Mouse (Mus musculus) left cerebral cortex, adult 9 months (tissue): Measurements from ENCODE around the gene Mast1.
A peak's percentile ranks its signal among the peaks of the same experiment; 100 is the strongest.
"Not testable (repeated sequence)": the region's sequence is repeated elsewhere in the genome, so short reads cannot be mapped to it uniquely, and the experiment has no call there.

Experiments
- DNase-seq, 2 experiments: peaks; one replicate each; pipeline ENCODE4 v3.0.0; 2022; ENCODE audit warnings: low spot score in 2 of 2

The Mast1 gene

DNA sequence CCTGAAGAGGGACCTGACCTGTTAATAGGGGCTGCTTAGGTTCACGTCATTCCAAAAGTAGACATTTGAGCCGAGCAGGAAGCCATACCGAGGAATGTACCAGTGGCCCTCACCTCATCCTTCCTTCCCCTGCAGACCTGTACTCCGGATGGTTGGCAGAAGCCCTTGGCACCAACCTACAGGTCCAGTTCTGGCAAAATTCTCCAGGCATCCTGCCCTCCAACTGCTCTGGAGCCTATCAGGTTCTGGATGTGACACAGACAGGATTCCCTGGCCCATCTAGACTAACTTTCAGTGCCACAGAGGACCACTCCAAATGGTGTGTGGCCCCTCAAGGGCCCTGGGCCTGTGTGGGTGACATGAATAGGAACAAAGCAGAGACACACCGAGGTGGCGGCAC lies 26.6 kb downstream of the Mast1 start:
- DNase-seq, result no peak

- no peak for DNase-seq
Observed at GRCm38 (mm10) chr8:84909949-84910348, 27.2 kb downstream of the Mast1 start.

DNA sequence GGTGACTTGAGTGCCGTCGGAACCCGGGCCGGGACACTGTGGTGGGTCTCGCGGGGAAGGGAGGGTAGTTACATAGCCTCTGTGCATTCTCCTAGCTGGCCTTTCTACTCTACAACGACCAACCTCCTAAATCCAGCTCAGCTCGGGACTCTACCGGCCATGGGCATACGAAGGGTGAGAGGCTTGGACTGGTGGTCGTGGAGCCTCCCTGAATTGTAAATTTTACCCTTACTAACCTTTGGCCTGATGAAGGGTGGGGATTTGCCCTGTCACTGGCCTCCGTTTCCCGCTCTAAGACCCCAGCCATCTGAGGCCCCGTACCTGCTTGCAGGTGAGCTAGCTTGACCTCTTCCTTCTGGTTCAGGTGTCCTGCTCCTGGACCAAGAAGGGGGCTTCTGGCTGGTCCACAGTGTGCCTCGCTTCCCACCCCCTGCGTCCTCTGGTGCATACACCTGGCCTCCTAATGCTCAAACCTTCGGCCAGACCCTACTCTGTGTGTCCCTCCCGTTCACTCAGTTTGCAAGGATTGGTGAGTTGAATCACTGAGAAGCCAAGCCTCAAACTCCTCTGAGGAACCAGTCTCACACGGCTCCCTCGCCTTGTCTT lies 27.9 kb downstream of the Mast1 start:
- DNase-seq, result no peak

DNA sequence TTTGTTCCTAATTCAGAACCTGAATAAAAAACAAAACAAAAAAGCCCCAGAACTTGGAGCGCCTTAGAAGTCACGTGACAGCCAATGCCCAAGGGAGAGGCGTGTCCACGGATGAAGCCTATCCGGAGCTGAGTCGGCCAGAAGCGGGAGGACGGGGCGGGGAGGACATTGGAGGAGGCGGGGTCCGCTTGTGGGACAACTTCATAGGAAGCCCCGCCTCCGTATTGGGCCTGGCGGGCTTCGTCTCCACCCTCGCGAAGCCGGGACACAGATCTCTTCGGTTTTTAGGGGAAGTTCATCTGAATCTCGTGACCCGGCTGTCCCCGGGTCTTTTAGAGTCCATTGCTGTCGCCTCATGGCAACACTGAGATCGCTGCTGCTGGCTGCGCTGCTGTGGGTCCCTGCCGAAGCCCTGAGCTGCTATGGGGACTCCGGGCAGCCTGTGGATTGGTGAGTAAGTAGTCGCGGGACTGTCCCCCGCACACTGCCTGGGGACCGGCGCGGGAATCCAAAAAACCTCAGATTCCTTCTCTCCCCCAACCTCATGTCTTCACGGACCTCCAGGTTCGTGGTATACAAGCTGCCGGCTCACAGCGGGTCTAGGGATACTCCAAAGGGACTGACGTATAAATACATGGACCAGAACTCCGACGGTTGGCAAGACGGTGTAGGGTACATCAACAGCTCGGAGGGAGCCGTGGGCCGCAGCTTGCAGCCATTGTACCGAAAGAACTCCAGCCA lies 28.6 kb downstream of the Mast1 start, which contains the start of gene Dnase2a:
Gene Dnase2a (plus strand): TSS at position 140 of the 741 bp plus-strand sequence.
- DNase-seq, result peak; percentile 79 to 87

- not testable (repeated sequence) for DNase-seq
Observed at GRCm38 (mm10) chr8:84907979-84908378, 29.2 kb downstream of the Mast1 start.

DNA sequence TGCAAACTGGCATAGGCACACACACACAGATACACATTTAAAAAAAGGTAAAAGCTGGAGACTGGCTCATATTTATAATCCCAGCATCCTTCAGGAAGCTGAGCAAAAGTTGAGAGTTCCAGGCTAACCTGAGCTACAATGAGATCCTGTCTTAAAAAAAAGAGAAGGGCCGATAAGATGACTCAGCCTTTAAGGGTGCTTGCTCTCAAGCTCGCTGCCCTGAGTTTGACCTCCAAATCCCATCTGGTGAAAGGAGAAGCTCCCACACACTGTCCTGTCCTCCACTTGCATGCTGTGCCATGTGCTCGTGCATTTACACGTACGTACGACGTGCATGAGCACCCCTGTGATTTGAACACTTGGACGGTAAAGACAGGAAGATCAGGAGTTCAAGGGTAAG lies 29.7 kb downstream of the Mast1 start:
- DNase-seq, result no peak

GRCm38 (mm10) chr8:84907037-84907436 lies 30.1 kb downstream of the Mast1 start:
- no peak for DNase-seq

DNA sequence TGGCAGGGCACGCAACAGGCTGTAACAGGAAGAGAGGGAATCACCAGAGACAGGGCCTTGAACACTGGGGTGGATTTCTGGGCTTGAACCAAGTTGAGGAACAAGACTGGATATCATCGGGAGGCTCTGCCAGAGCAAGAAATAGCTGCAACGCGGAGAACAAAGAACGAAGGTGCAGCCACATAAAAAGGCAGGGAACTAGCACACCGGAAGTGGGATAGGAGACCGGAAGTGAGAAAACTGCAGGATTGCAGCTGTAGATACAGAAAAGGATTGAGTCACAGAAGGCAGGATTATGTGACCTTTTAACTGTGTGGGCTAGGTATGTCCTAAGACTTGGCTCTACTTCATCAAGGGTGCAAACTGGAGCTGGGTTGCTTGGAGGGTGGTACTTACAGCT lies 32.8 kb downstream of the Mast1 start:
- DNase-seq, result no peak

- peak; percentile 53 to 93 for DNase-seq
Observed at GRCm38 (mm10) chr8:84902920-84903661, 34.1 kb downstream of the Mast1 start.

DNA sequence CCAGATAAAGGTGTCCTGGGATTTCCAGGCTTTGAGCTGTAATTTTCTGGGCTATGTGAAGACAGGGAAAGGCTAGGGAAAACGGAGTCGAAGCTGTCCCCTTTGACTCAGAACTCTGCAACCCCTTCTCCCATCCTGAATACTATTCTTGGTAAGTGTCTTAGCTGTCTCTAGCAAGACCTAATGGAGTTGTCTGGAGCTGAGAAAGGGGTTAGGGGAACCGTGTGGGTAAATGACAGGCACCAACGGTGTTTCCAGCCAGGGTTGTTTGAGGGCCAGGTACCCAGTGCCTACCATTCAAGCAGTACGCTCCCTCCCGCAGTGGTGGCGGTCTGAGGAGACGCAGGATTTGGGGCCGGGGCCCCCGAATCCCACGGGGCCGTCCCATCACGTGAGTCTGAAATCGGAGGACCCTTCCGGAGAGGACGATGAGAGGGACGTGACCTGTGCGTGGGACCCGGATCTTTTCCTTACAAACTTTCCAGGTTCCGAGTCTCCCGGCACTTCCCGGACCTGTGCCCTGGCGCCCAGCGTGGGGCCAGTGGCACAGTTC lies 34.7 kb downstream of the Mast1 start:
- no peak for DNase-seq

DNA sequence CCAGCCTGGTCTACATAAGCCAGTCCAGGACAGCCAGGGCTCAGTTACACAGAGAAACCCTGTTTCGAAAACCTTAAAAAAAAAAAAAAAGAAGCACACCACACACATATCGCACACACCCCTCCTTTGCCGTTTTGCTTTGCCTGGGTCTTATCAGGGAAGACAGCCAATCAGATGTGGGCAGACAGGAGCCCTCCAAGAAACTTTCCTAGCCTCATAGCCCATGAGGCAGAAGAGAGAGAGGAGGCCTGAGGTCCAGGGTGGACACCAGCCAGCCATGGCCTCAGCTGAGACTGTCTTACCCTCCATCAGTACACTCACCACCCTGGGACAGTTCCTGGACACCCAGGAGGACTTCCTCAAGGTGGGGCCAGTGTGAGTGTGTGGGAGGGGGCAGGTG lies 35.4 kb downstream of the Mast1 start, which contains the start of gene Klf1:
Gene Klf1 (plus strand): TSS at position 177 of the 400 bp plus-strand sequence.
- no peak for DNase-seq

GRCm38 (mm10) chr8:84901071-84901470 lies 36.1 kb downstream of the Mast1 start:
- no peak for DNase-seq

DNA sequence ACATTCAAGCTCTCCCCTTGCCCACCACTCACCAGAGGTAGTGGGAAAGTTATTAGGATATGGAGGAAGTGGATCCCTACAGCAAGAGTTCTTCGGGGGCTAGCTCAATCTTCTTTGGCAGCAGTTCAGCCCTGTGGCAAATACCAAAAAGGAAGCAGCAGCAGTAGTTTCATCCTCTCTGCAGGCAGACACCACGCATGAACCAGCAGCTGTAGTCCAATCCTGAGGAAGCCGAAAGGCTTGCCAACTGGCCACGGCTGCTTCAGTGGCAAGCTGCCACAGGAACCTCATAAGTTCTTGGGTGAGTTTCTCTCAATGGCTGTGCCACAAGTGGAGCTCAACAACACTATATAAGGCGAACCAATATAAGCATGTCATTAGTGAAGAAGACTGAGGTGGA lies 41.2 kb downstream of the Mast1 start:
- DNase-seq, result no peak

DNA sequence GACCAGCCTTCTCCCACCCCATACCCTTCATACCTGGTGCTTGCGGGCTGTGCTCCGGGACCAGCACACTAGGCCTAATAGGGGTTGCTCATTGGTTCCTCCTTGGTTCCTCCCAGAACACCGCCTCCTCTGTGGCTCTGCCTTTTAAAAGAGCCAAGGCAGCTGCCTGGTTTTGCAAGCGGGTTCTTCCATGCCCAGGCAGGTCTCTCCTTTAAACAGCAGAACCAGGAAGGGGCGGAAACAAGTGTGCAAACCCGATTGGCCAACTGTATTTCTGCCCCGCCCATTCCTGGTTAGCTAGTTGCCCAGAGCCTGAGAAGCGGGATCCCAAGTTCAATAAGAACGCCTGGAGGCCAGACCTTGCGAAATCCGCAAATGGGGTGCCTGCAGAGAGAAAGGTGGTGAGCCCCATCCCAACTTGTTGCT lies 43.4 kb downstream of the Mast1 start, which contains the start of gene Gcdh:
Gene Gcdh (minus strand): TSS at position 213 of the 426 bp plus-strand sequence.
- peak; percentile 93 to 96 for DNase-seq

DNA sequence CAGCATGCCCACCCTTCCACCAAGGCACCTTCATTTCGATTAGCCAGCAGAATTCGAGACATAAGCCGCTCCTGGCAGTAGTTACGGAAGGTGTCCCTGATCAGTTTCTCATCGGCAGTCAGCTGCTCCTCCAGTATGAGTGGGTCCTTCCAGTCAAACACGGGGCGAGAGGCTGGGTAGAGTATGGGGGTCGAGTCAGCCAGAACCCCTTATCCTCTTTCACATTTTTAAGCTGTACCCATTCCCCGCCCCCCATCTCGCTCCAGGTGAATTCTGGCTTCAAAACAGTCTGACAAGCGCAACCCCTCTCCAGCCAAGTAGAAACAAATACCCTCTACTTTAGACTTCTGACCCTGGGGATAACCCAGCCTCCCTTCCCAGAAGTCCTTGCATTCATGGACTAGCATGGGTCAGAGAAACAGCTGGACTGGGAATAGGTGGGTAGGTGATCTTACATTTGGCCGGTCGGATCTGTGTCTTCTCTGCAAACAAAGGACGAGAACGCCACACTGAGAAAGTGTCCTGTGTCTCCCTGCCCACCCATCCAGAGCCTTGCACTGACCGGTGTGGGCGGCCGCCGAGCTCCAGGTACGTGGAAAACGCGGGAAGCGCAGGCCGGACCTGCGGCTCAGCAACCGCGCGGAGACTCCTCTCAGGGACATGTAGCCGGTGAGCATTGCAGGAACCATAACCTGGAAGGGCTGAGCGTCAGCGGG lies 44.0 kb downstream of the Mast1 start:
- DNase-seq, result no peak

DNA sequence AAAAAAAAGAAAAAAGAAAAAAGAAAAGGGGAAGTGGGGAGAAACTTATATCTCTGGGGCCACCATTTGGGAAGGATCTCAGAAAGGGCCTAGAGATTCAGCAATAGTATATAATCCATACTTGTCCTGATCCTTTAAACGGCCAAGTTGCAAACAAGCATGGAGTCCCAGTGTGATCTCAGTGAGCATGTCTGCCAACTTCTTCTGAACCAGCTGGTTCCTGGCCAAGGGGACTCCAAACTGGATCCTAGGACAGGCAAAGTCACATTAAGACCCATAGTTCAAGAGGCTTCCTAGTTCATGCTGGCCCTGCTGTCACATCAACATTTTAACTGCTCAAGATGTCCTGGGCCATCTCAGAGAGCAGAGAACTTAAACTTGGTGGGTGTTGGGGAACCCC lies 48.0 kb downstream of the Mast1 start:
- no peak for DNase-seq

DNA sequence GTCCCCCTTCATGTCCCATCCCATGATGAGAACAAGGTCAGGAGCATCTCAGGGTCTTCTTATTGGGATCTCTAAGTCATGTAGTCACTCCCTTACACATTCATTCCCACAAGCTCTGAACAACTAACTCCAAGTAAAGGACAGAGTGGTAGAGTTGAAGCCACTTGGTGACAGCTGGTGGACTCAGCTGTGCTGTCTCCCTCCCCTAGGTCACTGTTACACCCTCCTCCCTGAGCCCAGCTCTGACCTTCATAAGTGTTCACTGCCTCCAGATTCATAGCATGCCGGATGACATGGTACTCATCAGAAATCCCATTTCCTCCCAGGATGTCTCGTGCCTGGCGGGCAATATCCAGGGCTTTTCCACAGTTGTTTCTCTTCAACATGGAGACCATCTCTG lies 48.9 kb downstream of the Mast1 start:
- DNase-seq, result no peak

DNA sequence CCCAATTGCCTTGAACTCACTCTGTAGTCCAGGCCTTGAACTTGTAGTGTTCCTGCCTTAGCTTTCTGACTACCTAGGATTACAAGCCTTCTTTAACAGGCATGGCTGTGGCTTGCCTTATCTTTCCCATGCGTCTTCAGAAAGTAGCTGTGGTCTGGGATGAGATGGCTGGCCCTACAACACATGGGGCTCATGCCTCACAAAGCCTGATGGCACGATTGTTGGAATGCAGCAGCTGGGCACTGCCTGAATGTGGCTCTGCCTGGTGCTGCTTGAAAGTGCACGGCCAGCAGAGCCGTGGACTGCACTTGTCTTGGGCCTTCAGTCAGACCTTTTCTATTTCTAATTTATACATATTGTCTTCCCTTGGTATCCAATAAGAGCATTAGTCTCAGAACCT lies 52.4 kb downstream of the Mast1 start:
- DNase-seq, result no peak

DNA sequence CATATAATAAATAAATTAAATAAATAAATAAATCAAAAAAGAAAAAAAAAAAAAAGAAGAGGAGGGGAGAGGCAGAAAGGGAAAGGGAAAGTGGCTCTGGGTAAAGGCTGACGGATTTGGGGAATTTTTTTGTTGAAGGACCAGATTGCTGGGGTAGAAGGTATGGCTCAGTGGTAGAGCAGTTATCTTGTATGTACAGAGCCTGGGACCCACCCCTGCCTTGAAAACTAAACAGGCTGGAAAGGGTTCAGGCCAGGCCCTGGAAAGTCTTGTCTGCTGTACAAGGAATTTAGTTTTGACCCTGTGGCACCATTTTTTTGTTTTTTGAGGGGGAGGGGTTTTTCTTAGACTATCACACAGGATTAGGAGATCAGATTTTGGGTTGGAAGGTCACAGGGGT lies 58.2 kb downstream of the Mast1 start:
- DNase-seq, result no peak

GRCm38 (mm10) chr8:84877297-84878035 lies 59.7 kb downstream of the Mast1 start:
- no peak for DNase-seq

- no peak for DNase-seq
Observed at GRCm38 (mm10) chr8:84874339-84874738, 62.8 kb downstream of the Mast1 start.
